Mouse (Mus musculus) neural tube, embryonic 10.5 days (tissue): ENCODE measurements around the gene Olfr319.
"Not testable (repeated sequence)": the region's sequence is repeated elsewhere in the genome, so short reads cannot be mapped to it uniquely, and the experiment has no call there.

Experiments
- DNase-seq: peaks from one replicate; pipeline ENCODE4 v3.0.0-alpha.2; 2017; ENCODE audit warnings: low spot score; ENCODE audit errors: extremely low spot score

Olfr319 gene

GRCm38 (mm10) chr11:58698862-58699261 lies at the start of gene Olfr319:
Gene Olfr319 (plus strand): TSS chr11:58699162.
- no peak for DNase-seq

DNA sequence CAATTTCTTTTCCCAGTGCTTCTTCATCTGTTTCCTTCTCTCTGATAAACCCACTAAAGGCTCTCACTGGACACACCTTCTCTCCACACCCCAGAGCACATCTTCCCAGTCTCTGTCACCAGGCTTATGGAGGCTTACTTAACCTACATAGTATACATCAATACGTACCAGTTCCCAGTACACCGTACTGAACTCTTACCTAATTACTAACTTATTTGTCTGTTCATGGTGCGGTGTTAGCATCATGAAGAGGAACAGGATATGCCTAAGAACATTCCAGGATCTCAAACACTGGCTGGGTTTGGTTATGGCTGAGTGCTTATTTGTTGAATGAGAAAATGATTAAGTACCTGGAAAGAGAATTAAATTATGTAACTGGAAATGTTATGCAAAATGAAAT lies 43.8 kb upstream of the Olfr319 start:
- DNase-seq, result no peak

DNA sequence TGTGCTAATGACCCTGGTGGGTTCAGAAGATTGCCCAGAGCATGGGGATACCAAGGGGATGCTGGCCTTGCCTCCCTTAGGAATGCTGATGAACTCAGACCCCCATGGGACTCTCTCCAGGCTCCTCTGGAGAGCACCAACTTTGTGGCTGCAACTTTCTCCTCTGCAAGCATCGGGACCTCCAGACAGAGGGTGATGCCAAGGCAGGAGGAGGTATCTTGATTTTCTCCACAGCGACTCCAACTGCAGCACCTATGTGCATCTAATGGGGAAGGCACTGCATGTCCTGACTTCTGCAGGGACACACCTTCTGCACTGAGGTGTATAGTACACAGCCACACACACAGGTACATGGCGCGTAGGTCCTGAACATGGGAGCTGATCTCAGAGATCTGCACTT lies 40.4 kb upstream of the Olfr319 start, which contains the start of gene Olfr322:
TSS of gene Olfr322 (plus strand) at position 187 of the 400 bp plus-strand sequence.
- DNase-seq, result no peak

DNA sequence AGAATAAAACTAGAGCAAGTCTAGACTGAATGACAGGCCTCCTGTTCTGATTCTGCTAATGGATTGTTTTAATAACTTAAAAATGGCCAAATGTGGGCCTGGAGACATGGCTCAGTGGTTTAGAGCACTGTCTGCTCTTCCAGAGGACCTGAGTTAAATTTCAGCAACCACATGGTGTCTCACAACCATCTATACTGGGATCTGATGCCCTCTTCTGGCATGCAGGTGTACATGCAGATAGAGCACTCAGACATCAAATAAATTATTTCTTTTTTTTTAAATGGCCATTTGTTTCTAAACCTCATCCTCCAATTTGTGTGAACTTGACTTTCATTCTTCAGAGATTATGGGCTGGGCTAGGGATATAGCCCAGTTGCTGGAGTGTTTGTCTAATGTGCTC lies 29.7 kb upstream of the Olfr319 start:
- DNase-seq, result no peak

- no peak for DNase-seq
Observed at GRCm38 (mm10) chr11:58671825-58672224, 27.1 kb upstream of the Olfr319 start.

DNA sequence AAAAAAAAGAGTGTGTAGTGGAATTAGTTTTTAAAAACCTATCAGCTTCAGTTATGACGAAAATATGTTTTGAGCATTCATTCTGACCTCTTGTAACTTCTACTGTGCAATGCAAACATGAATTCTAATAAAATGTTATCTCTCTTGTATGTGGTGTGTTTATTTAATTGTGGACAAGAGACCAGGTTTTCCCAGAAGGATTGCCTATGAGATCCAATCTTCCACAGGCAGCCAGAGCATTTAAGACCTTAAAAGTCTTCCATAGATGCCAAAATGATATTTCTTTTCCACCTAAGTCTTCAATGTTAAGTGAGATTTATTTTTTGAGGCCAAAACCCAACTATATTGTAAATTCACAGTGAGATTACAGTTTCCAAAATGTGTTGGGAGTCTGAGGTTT lies 18.2 kb upstream of the Olfr319 start, which contains the start of gene Olfr320:
TSS of gene Olfr320 (plus strand) at position 301 of the 400 bp plus-strand sequence.
- DNase-seq, result no peak

DNA sequence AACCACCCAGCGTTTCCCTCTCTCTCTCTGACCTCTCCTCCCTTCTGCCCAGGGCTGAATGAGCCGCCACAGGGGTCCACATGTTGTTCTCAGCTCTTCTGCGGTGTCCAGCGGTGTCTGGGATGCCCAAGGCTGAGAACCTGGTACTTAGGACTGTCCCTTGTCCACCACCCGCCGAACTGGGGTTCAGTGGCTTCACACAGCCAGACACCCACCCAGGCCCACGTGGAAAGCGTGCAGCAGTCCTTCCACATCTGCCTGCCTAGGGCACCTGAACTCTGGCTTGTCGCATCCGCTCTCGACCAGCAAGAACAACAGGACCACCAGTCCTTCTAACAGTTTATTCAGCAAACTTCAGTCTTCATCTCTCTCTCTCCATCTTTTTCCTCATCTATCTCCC lies 10.1 kb downstream of the Olfr319 start:
- no peak for DNase-seq

DNA sequence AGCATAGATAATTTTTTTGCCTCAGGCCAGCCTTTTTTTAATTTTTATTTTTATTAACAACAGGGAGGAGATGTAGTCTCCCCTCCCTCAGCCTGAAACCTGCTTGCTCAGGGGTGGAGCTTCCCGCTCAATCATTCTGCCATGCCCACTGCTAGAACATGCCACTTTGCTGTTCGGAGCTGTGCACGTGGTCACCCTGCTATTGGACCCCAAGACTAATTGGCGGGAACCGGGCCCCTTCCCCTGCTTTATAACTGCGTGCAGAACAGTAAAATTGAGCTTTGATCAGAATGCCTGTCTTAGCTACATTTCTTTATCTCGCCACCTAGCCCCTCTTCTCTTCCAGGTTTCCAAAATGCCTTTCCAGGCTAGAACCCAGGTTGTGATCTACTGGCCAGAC lies 18.8 kb downstream of the Olfr319 start:
- not testable (repeated sequence) for DNase-seq

GRCm38 (mm10) chr11:58719701-58720100 lies 20.7 kb downstream of the Olfr319 start:
- DNase-seq, result no peak

- no peak for DNase-seq
Observed at GRCm38 (mm10) chr11:58723914-58724313, 25.0 kb downstream of the Olfr319 start, which contains the start of gene Olfr318. Gene Olfr318 (minus strand): TSS chr11:58724014.

DNA sequence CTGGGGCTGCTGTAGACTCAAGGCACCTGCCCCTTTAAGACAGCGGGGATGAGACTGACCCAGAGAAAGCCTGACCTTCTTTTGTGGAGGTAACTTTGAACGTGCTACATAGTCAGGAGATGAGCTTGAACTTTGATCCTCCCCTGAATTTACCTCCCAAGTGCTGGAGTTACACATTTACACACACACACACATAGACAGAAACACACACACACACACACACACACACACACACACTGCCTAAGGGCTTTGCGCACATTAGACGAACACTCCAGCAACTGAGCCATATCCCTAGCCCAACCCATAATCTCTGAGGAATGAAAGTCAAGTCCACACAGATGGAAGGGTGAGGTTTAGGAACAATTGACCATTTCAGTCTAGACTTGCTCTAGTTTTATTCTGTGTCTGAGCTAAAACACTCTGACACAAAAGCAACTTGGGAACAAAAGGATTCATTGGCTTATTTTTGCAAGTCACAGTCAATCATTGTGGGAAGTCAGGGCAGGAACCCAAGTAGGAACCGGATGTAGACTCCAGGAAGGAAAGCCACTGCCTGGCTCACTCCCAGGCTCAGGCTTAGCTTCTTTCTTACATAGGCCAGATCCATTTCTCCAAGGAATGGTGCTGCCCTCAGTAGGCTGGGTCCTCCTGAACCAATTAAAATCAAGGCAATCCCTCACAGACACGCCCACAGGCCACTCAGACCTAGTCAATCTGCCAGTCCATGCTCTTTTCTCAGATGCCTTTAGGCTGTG lies 29.1 kb downstream of the Olfr319 start:
- not testable (repeated sequence) for DNase-seq

DNA sequence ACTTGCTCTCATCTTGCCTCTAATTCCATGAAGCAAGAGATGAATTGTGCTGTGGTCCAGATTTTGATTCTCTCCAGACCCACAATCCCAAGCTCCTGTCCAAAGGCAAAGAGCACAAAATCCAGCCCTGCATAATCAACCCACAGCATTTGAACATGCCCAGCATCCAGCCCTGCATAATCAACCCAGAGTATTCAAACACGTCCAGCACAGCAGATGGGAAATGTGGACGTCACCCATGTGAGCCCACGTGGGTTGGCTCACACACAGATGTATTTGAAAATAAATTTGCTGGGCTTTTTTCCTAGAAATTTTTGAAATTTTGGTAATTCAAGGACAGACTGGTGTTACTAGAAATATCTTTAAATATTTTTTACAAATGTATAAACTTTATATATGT lies 34.4 kb downstream of the Olfr319 start:
- no peak for DNase-seq

- no peak for DNase-seq
Observed at GRCm38 (mm10) chr11:58738792-58739262, 39.9 kb downstream of the Olfr319 start, which contains the start of gene Olfr317. Gene Olfr317 (minus strand): TSS chr11:58739212.

- not testable (repeated sequence) for DNase-seq
Observed at GRCm38 (mm10) chr11:58751096-58751495, 52.1 kb downstream of the Olfr319 start.

- no peak for DNase-seq
Observed at GRCm38 (mm10) chr11:58752434-58752833, 53.5 kb downstream of the Olfr319 start, which contains the start of gene Olfr316. Gene Olfr316 (plus strand): TSS chr11:58752734.
